Mouse (Mus musculus) testis, adult 2 months (tissue): Measurements from ENCODE around the gene Agpat3. TPM values are rescaled to one million over a fixed set of nuclear protein-coding genes. Genes with fewer than 3 reads are reported as not detected.

Source experiments
- H3K27ac ChIP-seq: fragments of 200-500 bp; 2 replicates; pipeline ENCODE4 v1.5.1; 2012; ENCODE audit warnings: low read depth, low read length; ENCODE audit not compliant: control insufficient read depth, insufficient read depth
- H3K27me3 ChIP-seq: fragments of 200-500 bp; 2 replicates; pipeline ENCODE4 v1.6.1; 2012; ENCODE audit warnings: mild to moderate bottlenecking, low read length, moderate library complexity; ENCODE audit not compliant: control insufficient read depth, insufficient read depth
- H3K36me3 ChIP-seq: fragments of 200-500 bp; 2 replicates; pipeline ENCODE4 v1.6.1; 2012; ENCODE audit warnings: mild to moderate bottlenecking, low read length; ENCODE audit not compliant: control insufficient read depth, insufficient read depth
- H3K4me1 ChIP-seq: fragments of 200-500 bp; 2 replicates; pipeline ENCODE4 v1.6.1; 2012; ENCODE audit warnings: low read length; ENCODE audit not compliant: control insufficient read depth, insufficient read depth
- H3K4me3 ChIP-seq: fragments of 200-500 bp; 2 replicates; pipeline ENCODE4 v1.5.1; 2012; ENCODE audit warnings: low read depth, mild to moderate bottlenecking, low read length, moderate library complexity, mixed read lengths; ENCODE audit not compliant: control insufficient read depth
- CTCF ChIP-seq: fragments of 200-500 bp; IDR thresholded peaks from 2 replicates; pipeline ENCODE4 v1.5.1; 2012; ENCODE audit warnings: low read depth, mild to moderate bottlenecking, inconsistent platforms, low read length, moderate library complexity; ENCODE audit not compliant: control insufficient read depth, insufficient read depth, insufficient replicate concordance
- POLR2A ChIP-seq: fragments of 200-500 bp; IDR thresholded peaks from 2 replicates; pipeline ENCODE4 v1.6.1; 2012; ENCODE audit warnings: low read depth, mild to moderate bottlenecking, inconsistent platforms, low read length, moderate library complexity; ENCODE audit not compliant: control insufficient read depth
- polyA plus RNA-seq: library from polyadenylated mRNA; depleted of rRNA; stranded (reverse); fragments of >200 nt; gene quantifications from 2 replicates; pipeline ENCODE4 v1.2.3, GENCODE M21; 2012

Gene Agpat3
- polyA plus RNA-seq, 1 experiment = 1,109 TPM

DNA sequence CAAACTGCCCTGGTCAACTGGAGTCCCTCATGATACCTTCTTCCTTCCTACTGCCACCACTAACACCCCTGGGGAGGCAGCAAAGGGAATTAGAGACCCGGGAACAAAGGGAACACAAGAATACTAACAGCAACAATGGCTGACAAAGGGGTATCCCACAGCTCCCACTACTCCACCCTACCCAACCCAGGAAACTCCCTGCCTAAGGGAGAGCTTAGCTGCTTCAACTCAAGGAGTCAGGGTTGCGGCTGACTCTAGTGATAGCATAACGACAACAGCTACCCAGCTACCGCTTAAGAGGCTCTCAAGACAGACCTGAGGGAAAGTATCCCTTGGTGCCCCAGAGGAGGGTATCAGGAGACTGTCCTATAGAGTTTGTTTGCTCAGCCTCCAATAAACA is 15.3 kb upstream of the Agpat3 start:
- TF ChIP-seq POLR2A (no peak), CTCF (no peak)
- Histone ChIP-seq H3K36me3 (no peaks in the 10 kb centered on the region), H3K27ac (no peak overlapping the region), H3K4me3 (no peak overlapping the region), H3K4me1 (no peaks in the 10 kb centered on the region), H3K27me3 (no peaks in the 10 kb centered on the region)

DNA sequence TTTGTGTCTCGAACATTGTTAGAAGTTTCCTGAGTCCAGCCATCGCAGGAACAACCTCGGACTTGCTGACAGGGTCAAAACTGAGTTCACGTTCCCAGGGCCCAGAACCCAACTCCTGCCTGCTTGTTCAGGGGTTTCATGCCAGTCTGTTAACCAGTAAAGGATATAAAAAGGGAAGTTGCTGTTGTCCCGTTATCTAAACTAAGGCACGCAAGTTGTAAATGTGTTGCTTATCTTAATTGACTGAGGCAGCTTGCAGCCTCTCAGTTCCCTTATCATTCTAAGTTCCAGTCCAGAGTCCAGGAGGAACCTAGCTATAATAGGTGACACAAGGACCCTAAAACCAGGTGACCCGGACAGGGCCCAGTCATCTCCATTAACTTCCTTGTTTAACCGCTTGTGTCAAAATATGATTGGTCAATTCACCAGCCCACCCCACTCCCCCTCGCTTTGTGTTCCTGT is 14.6 kb upstream of the Agpat3 start:
- Histone ChIP-seq H3K27ac (no peak overlapping the region), H3K4me1 (no peaks in the 10 kb centered on the region)

DNA sequence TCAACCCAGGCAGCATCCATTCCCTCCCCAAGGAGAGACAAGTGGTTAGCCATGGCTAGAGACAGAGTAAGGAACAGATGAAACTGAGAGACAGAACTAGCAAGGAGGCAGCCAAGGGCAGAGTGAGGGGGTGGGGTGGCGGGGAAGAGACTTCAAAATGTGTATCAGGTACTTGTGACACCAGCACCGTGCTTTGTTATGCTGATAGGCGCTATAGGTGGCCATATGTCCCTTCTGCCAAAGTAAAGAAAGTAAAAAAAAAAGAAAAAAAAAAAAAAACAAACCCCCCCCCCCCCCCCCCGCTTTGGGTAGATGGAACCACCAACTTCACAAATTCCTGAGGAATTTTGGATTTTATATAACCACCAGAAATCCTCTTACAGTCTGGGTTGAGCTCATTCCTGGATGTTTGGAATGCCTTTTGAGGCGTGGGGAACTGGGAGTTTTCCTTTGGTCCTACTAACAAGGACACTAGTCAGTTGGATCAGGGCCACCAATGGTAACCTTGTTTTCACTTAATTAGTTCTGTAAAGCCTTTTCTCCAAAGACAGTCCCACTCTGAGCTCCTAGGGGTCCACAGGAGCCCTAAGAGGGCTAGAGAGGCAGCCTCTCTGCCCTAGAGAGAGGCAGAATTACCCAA is 14.0 kb upstream of the Agpat3 start:
- Histone ChIP-seq H3K36me3 (no peaks in the 10 kb centered on the region), H3K4me1 (no peaks in the 10 kb centered on the region), H3K27ac (no peak overlapping the region), H3K4me3 (no peak overlapping the region), H3K27me3 (no peaks in the 10 kb centered on the region)
- no peak for TF ChIP-seq CTCF
- no peak for TF ChIP-seq POLR2A

More for the DNA sequence above, 14.6 kb upstream of the Agpat3 start:
- H3K36me3 ChIP-seq = no peaks in the 10 kb centered on the region
- H3K4me3 ChIP-seq = no peak overlapping the region
- H3K27me3 ChIP-seq = no peaks in the 10 kb centered on the region
- TF ChIP-seq POLR2A (no peak), CTCF (no peak)

DNA sequence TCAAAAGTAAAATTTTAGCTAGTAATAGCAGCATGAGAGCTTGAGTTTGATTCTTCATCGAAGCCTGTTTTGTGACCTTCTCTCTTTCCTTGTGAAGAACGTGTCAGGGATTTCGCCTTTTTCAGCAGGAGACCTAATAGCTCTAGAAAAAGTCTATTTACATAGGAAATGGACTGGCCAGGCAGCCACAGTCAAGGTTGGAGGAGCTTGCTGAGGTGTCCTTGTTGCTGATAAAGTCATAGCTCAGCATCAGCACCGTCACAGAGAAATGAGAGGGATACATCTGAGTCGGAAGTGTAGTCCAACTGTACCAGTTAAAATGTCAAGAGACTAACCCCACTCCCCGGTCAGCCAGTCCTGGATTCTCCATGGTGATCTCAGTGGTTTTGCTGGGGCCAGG is 13.3 kb upstream of the Agpat3 start:
- H3K4me1 ChIP-seq = no peaks in the 10 kb centered on the region
- H3K27ac ChIP-seq = no peak overlapping the region
- H3K36me3 ChIP-seq = no peaks in the 10 kb centered on the region
- TF ChIP-seq CTCF (no peak), POLR2A (no peak)
- no peaks in the 10 kb centered on the region for H3K27me3 ChIP-seq
- H3K4me3 ChIP-seq = no peak overlapping the region

DNA sequence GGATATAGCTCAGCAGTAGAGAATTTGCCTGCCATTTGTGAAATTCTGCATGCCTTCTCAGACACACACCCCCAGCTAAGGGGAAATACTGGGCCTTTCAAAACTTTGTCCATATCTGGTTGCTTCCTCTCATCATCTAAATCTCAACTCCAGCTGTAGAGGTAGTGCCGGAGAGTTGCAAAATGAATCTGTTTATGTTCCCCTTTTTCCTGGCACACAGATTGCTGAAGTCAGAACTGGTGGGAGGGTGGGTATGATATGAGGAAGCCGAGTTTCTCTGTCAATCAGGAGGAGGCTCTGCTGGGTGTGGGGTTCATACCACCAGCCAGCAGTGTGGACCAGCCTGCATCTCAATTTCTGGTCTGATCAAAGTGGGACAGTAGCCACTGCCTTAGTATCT is 11.8 kb upstream of the Agpat3 start:
- H3K4me1 ChIP-seq = no peaks in the 10 kb centered on the region
- no peaks in the 10 kb centered on the region for H3K36me3 ChIP-seq
- no peak overlapping the region for H3K4me3 ChIP-seq
- no peaks in the 10 kb centered on the region for H3K27me3 ChIP-seq
- no peak overlapping the region for H3K27ac ChIP-seq
- no peak for TF ChIP-seq POLR2A
- TF ChIP-seq CTCF = no peak

DNA sequence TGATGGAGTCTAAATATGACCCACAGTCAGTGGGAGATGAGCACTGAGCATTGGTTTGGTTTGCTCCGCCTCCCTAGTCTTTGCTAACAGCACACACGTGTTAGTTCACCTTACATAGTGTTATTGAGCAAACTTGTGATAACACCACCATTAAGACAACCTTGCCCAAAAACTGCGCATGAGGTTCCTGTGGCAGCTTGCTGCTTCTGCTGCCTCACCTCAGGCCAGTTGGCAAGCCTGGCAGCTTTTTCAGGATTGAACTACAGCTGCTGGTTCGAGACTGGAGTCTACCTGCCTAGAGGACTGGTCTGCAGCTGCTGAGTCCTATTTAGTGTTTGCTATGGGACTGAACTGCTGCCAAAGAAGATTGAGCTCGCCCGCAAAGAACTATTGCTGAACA is 11.1 kb upstream of the Agpat3 start:
- TF ChIP-seq CTCF = no peak
- no peak for TF ChIP-seq POLR2A
- H3K4me1 ChIP-seq = no peaks in the 10 kb centered on the region
- H3K4me3 ChIP-seq = no peak overlapping the region
- no peaks in the 10 kb centered on the region for H3K36me3 ChIP-seq
- H3K27me3 ChIP-seq = no peaks in the 10 kb centered on the region
- H3K27ac ChIP-seq = no peak overlapping the region

DNA sequence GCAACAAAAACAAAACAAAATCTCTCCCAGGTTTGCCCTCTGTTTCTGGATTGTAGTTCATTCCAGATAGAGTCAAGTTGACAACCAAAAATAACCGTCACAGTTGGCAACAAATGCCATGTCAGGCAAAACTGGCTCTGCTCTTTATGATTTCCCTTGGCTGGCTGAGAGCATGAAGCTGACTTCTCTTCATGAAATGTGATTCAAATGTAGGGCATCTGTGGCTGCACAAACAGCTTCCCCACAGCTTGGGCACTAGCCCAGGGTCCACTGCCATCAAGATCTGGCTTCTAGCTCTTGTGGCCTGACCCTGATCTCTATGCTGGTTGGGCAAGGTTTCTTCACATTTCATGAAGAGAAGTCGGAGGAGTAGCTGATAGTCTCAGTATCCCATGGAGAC is 9.7 kb upstream of the Agpat3 start:
- Histone ChIP-seq H3K27me3 (no peaks in the 10 kb centered on the region), H3K36me3 (no peaks in the 10 kb centered on the region), H3K4me3 (no peak overlapping the region), H3K4me1 (no peaks in the 10 kb centered on the region), H3K27ac (no peak overlapping the region)
- TF ChIP-seq POLR2A (no peak), CTCF (no peak)
